Mouse (Mus musculus): ENCODE results near the gene Lmln. TPM values are rescaled to one million over a fixed set of nuclear protein-coding genes. Genes with fewer than 3 reads are reported as not detected.
"Not testable (repeated sequence)": the region's sequence is repeated elsewhere in the genome, so short reads cannot be mapped to it uniquely, and the experiment has no call there.

Lmln gene
- polyA plus RNA-seq, 1 experiment from 2014 or later: 1.8 TPM

GRCm38 (mm10) chr16:33171800-33172199 is 109.5 kb downstream of the Lmln start:
- Histone ChIP-seq H3K27me3 (ENCODE audit: control insufficient read depth, insufficient read depth, low read length) (no peaks in the 10 kb centered on the region), H3K4me1 (ENCODE audit: control insufficient read depth, insufficient read depth, low read length) (no peaks in the 10 kb centered on the region), H3K9ac (ENCODE audit: low read length) (no peak overlapping the region), H3K36me3 (ENCODE audit: control insufficient read depth, insufficient read depth) (no peaks in the 10 kb centered on the region), H3K9me3 (replicated peaks; ENCODE audit: control insufficient read depth, low read length) (peaks cover 3% of the 10 kb centered on the region; the same call in 1 of the 2 replicates), H3K4me3 (ENCODE audit: low read length) (no peak overlapping the region), H3K27ac (ENCODE audit: low read length) (no peak overlapping the region), H3K4me2 (ENCODE audit: low read depth, low read length) (no peak overlapping the region)
- 81% methylated on average over 6 of the region's 6 CpGs for WGBS
- no peak for ATAC-seq (replicated peaks; ENCODE audit: extremely low read depth, insufficient read depth, low FRiP score)

DNA sequence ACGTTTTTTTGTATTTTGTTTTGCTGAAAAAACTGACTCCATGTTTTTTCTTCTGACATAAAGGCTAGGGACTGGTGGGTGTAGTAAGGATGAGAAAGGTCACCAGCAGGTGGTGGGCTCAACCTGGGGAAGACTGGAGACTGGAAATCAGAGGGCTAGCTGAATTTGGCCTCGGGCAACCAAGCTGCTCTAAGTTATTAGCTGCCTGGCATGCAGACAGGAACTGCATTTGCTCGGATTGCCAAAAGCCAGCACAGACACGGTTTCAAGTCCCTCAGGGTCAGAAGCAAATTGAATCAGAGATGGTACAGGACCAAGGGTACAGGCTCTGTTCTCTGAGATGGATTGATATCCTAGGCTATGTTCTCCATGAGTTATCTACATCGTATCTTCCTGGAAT is 110.8 kb downstream of the Lmln start:
- no peak overlapping the region for H3K9ac ChIP-seq (ENCODE audit: low read length)
- no peaks in the 10 kb centered on the region for H3K27me3 ChIP-seq (ENCODE audit: control insufficient read depth, insufficient read depth, low read length)
- WGBS: 66% methylated on average over 5 of the region's 5 CpGs
- H3K4me2 ChIP-seq (ENCODE audit: low read depth, low read length): no peak overlapping the region
- H3K9me3 ChIP-seq (replicated peaks; ENCODE audit: control insufficient read depth, low read length): peaks cover 3% of the 10 kb centered on the region; the same call in 1 of the 2 replicates
- ATAC-seq (replicated peaks; ENCODE audit: extremely low read depth, insufficient read depth, low FRiP score): no peak
- peaks cover 2% of the 10 kb centered on the region; the same call in 1 of the 2 replicates for H3K4me1 ChIP-seq (ENCODE audit: control insufficient read depth, insufficient read depth, low read length)
- H3K36me3 ChIP-seq (ENCODE audit: control insufficient read depth, insufficient read depth): no peaks in the 10 kb centered on the region
- H3K4me3 ChIP-seq (ENCODE audit: low read length): no peak overlapping the region
- no peak overlapping the region for H3K27ac ChIP-seq (ENCODE audit: low read length)

DNA sequence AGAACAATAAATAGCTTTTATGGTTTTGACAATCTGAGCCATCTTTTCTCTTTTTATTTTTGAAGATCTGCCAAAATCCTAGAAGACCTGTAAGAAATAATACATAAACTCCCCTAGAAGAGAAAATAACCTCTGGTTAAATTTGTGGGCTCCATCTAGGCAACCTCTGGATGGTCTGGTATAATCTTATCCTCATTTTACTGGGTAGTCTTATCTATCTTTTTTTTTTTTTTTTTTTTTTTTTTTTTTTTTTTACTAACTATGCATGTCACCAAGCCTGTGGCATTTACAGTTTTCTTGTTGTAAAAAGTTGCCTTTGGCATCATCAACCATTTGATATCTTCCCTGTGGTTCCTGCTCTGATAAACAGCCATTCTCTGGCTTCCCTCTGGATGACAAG is 112.4 kb downstream of the Lmln start:
- Histone ChIP-seq H3K9me3 (replicated peaks; ENCODE audit: control insufficient read depth, low read length) (peaks cover 3% of the 10 kb centered on the region; the same call in 1 of the 2 replicates), H3K36me3 (ENCODE audit: control insufficient read depth, insufficient read depth) (no peaks in the 10 kb centered on the region), H3K4me1 (ENCODE audit: control insufficient read depth, insufficient read depth, low read length) (peaks cover 7% of the 10 kb centered on the region; the same call in 1 of the 2 replicates), H3K4me3 (ENCODE audit: low read length) (no peak overlapping the region), H3K9ac (ENCODE audit: low read length) (no peak overlapping the region), H3K27me3 (ENCODE audit: control insufficient read depth, insufficient read depth, low read length) (no peaks in the 10 kb centered on the region), H3K27ac (ENCODE audit: low read length) (no peak overlapping the region), H3K4me2 (ENCODE audit: low read depth, low read length) (no peak overlapping the region)
- ATAC-seq (replicated peaks; ENCODE audit: extremely low read depth, insufficient read depth, low FRiP score): no peak

DNA sequence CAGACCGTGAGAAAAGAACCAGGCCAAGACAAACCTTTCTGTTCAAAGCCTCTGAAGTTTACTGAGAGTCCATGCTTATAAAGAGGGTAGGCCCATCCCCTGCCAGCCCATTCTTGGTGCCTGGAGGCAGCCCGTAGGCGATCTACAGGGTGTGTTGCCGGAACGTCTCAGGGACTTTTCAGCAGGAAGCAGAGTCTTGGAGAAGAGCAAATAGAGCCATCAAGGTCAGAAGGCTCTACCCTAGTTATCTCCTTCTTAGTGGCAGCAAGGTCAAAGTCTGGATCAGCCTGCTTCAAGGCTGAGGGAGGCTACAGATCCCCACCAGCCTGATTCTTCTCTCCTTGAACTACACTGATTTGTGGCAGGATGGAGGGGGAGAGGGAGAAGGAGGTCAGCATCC is 114.5 kb downstream of the Lmln start:
- WGBS: 81% methylated on average over 5 of the region's 5 CpGs
- H3K4me2 ChIP-seq (ENCODE audit: low read depth, low read length); H3K9ac ChIP-seq (ENCODE audit: low read length); H3K36me3 ChIP-seq (ENCODE audit: control insufficient read depth, insufficient read depth); H3K4me3 ChIP-seq (ENCODE audit: low read length); ATAC-seq (replicated peaks; ENCODE audit: extremely low read depth, insufficient read depth, low FRiP score); H3K27me3 ChIP-seq (ENCODE audit: control insufficient read depth, insufficient read depth, low read length); H3K4me1 ChIP-seq (ENCODE audit: control insufficient read depth, insufficient read depth, low read length); H3K27ac ChIP-seq (ENCODE audit: low read length); H3K9me3 ChIP-seq (replicated peaks; ENCODE audit: control insufficient read depth, low read length): not testable (repeated sequence)

MicroRNAs encoded within 50 kb of the gene (microRNA counts, 519-probe panel; counts per million panel counts)
- not detected for microRNA mmu-miR-1947

Small RNA genes lying within 50 kb of the gene (microRNA-seq; reads per million reads assigned to microRNA genes)
- gene Gm22231 (not detected), gene Mir1947 (4.3 reads per million, percentile 16 among the genes with 10 or more reads in this experiment)

Other genes with a start within 250 kb of the Lmln start
- 116 and 119 TPM in 2 replicates for gene Fyttd1, start 185.0 kb upstream of the Lmln start, polyA plus RNA-seq (2015; fragmentation: Nextera tagmentation; extraction: Ambion mirVana)
- gene Rubcn, start 184.8 kb upstream of the Lmln start, polyA plus RNA-seq (2015; fragmentation: Nextera tagmentation; extraction: Ambion mirVana): 32.7 and 33.2 TPM in 2 replicates
- gene Lrch3, start 148.4 kb upstream of the Lmln start, polyA plus RNA-seq (2015; fragmentation: Nextera tagmentation; extraction: Ambion mirVana): 15.0 and 16.8 TPM in 2 replicates
- gene Iqcg, start 6.3 kb upstream of the Lmln start, polyA plus RNA-seq (2015; fragmentation: Nextera tagmentation; extraction: Ambion mirVana): 2.0 and 2.9 TPM in 2 replicates
- gene Rpl35a, start 6.1 kb upstream of the Lmln start, polyA plus RNA-seq (2015; fragmentation: Nextera tagmentation; extraction: Ambion mirVana): 500 and 510 TPM in 2 replicates
- 14.4 and 14.5 TPM in 2 replicates for gene Osbpl11, start 122.5 kb downstream of the Lmln start, polyA plus RNA-seq (2015; fragmentation: Nextera tagmentation; extraction: Ambion mirVana)
- 75.4 and 88.7 TPM in 2 replicates for gene Snx4, start 188.9 kb downstream of the Lmln start, polyA plus RNA-seq (2015; fragmentation: Nextera tagmentation; extraction: Ambion mirVana)